Mouse (Mus musculus): Measurements from ENCODE around the gene Adgb. TPM values are rescaled to one million over a fixed set of nuclear protein-coding genes. Genes with fewer than 3 reads are reported as not detected.

The Adgb gene
- polyA plus RNA-seq, 1 experiment from 2014 or later = 0.13 TPM

DNA sequence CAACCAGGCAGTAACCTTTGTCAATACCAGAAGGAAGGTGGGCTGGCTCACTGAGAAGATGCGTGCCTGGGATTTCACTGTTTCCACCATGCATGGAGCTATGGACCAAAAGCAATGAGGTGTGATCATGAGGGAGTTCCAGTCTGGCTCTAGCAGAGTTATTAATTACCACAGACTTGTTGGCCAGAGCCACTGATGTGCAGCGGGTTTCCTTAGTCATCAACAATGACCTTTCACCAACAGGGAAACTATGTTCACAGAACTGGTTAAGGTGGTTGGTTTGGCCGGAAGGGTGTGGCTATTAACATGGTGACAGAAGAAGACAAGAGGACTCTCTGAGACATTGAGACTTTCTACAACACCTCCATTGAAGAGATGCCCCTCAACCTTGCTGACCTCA lies 128.2 kb downstream of the Adgb start:
- 85% methylated on average over 3 of the region's 3 CpGs for WGBS
- Histone ChIP-seq H3K4me3 (ENCODE audit: low read depth, low read length) (no peak overlapping the region), H3K36me3 (ENCODE audit: control insufficient read depth, insufficient read depth, low read length) (no peaks in the 10 kb centered on the region), H3K4me1 (replicated peaks; ENCODE audit: control insufficient read depth, insufficient read depth) (no peaks in the 10 kb centered on the region), H3K4me2 (replicated peaks; ENCODE audit: low read depth) (no peak overlapping the region), H3K9ac (ENCODE audit: low read length) (no peak overlapping the region), H3K27ac (replicated peaks) (no peak overlapping the region), H3K27me3 (ENCODE audit: control insufficient read depth, insufficient read depth, low read length) (no peaks in the 10 kb centered on the region), H3K9me3 (ENCODE audit: control insufficient read depth, low read length) (no peaks in the 10 kb centered on the region)
- ATAC-seq (ENCODE audit: low FRiP score, low TSS enrichment) (no peak), DNase-seq (ENCODE audit: low spot score) (no peak)
- TF ChIP-seq EP300 (optimal IDR thresholded peaks at IDR 0.05) (no peak), CTCF (IDR thresholded peaks at IDR 0.05; ENCODE audit: low read depth) (no peak)

DNA sequence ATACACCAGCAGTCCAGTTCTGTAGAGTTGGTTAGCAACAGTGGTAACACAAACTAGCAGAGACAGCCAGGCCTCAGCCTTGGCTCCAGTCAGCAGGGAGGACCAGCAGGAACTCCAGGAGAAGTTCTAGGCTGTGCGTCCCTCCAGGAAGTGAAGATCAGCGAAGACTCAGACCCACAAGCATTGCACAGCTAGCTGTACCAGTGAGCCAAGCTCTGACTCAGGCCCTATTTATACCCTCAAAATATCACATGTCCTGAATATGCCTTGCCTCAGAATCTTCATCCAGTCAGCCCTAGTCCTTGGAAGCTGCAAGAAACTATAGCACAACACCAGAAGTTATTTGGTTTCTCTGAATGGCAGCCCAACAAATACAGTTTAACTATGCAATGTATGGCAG lies 146.6 kb downstream of the Adgb start:
- H3K36me3 ChIP-seq (ENCODE audit: control insufficient read depth, insufficient read depth, low read length) = no peaks in the 10 kb centered on the region
- H3K4me3 ChIP-seq (ENCODE audit: low read depth, low read length) = no peak overlapping the region
- no peak overlapping the region for H3K27ac ChIP-seq (replicated peaks)
- H3K9ac ChIP-seq (ENCODE audit: low read length) = no peak overlapping the region
- H3K4me2 ChIP-seq (replicated peaks; ENCODE audit: low read depth) = no peak overlapping the region
- TF ChIP-seq EP300 (optimal IDR thresholded peaks at IDR 0.05) (no peak), CTCF (IDR thresholded peaks at IDR 0.05; ENCODE audit: low read depth) (no peak)
- H3K9me3 ChIP-seq (ENCODE audit: control insufficient read depth, low read length) = no peaks in the 10 kb centered on the region
- DNase-seq (ENCODE audit: low spot score) (no peak), ATAC-seq (ENCODE audit: low FRiP score, low TSS enrichment) (no peak)
- no peaks in the 10 kb centered on the region for H3K4me1 ChIP-seq (replicated peaks; ENCODE audit: control insufficient read depth, insufficient read depth)
- H3K27me3 ChIP-seq (ENCODE audit: control insufficient read depth, insufficient read depth, low read length) = no peaks in the 10 kb centered on the region
- 86% methylated on average over 2 of the region's 2 CpGs for WGBS

DNA sequence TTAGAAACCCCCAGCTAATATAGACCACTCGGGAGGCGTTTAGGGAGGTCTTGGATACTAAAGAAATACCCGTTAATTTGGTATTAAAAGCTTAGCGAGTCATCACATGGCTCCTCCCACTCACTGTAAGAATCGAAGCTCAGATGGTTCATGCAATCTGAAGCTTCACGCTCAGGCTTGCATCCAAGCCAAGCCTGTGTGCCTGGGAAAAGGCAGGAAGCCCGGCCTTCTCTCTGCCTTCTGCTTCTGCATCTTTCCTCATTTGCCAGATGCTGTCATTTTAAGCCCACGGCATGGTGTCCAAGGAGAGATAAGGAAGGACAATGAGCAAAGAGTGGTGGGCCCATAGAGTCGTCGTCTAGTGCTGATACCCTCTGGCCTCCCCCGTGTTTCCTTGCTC lies 149.2 kb downstream of the Adgb start:
- H3K27me3 ChIP-seq (ENCODE audit: control insufficient read depth, insufficient read depth, low read length) = no peaks in the 10 kb centered on the region
- TF ChIP-seq CTCF (IDR thresholded peaks at IDR 0.05; ENCODE audit: low read depth) (no peak), EP300 (optimal IDR thresholded peaks at IDR 0.05) (no peak)

DNA sequence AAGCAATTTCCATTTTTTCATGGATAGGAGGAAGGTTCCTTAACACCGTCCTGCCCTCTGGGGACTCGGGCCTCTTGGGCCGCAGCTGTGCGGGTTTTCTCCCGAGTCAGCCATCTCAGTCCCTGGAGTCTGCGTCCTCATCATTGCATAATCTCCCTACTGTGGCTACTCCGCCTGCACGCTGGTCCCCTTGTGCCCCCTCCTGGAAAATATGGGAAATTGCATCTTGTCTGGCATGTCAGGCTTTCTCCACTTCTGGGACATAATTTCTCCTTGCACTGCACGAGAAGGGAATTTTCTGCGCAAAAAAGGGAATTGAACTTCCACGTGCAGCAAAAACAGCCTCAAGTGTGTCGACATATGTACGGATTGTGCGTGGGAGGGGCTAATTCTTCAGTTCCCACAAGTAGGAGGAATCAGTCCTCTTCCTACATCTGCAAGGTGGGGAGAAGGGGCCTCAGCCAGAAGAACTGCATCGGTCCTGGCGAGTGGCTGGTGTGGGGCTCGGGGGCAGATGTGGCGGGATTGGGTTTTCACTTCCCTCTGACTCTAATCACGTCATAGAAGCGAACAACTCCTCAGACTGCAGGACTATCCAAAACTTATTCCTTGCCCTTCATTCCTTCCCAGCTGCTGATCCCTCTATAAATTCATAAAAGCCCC lies 150.9 kb downstream of the Adgb start:
- Histone ChIP-seq H3K27ac (replicated peaks) (no peak overlapping the region), H3K27me3 (ENCODE audit: control insufficient read depth, insufficient read depth, low read length) (no peaks in the 10 kb centered on the region), H3K9ac (ENCODE audit: low read length) (peak overlapping the region; percentile 27; the same call in 1 of the 2 replicates), H3K4me2 (replicated peaks; ENCODE audit: low read depth) (peak overlapping the region; percentile 0; the same call in 1 of the 2 replicates), H3K36me3 (ENCODE audit: control insufficient read depth, insufficient read depth, low read length) (no peaks in the 10 kb centered on the region), H3K4me1 (replicated peaks; ENCODE audit: control insufficient read depth, insufficient read depth) (no peaks in the 10 kb centered on the region), H3K9me3 (ENCODE audit: control insufficient read depth, low read length) (no peaks in the 10 kb centered on the region), H3K4me3 (ENCODE audit: low read depth, low read length) (no peak overlapping the region)
- TF ChIP-seq CTCF (IDR thresholded peaks at IDR 0.05; ENCODE audit: low read depth) = peak; percentile 97
- TF ChIP-seq EP300 (optimal IDR thresholded peaks at IDR 0.05) = no peak
- peak; percentile 90 for ATAC-seq (ENCODE audit: low FRiP score, low TSS enrichment)
- 10% methylated on average over 20 of the region's 20 CpGs for WGBS
- peak; percentile 46 for DNase-seq (ENCODE audit: low spot score)

More for the DNA sequence above, 149.2 kb downstream of the Adgb start:
- ATAC-seq (ENCODE audit: low FRiP score, low TSS enrichment) = no peak
- Histone ChIP-seq H3K4me3 (ENCODE audit: low read depth, low read length) (no peak overlapping the region), H3K27ac (replicated peaks) (no peak overlapping the region), H3K9ac (ENCODE audit: low read length) (no peak overlapping the region), H3K9me3 (ENCODE audit: control insufficient read depth, low read length) (no peaks in the 10 kb centered on the region), H3K4me1 (replicated peaks; ENCODE audit: control insufficient read depth, insufficient read depth) (no peaks in the 10 kb centered on the region), H3K36me3 (ENCODE audit: control insufficient read depth, insufficient read depth, low read length) (no peaks in the 10 kb centered on the region), H3K4me2 (replicated peaks; ENCODE audit: low read depth) (no peak overlapping the region)
- 67% methylated on average over 11 of the region's 11 CpGs for WGBS
- DNase-seq (ENCODE audit: low spot score) = no peak

DNA sequence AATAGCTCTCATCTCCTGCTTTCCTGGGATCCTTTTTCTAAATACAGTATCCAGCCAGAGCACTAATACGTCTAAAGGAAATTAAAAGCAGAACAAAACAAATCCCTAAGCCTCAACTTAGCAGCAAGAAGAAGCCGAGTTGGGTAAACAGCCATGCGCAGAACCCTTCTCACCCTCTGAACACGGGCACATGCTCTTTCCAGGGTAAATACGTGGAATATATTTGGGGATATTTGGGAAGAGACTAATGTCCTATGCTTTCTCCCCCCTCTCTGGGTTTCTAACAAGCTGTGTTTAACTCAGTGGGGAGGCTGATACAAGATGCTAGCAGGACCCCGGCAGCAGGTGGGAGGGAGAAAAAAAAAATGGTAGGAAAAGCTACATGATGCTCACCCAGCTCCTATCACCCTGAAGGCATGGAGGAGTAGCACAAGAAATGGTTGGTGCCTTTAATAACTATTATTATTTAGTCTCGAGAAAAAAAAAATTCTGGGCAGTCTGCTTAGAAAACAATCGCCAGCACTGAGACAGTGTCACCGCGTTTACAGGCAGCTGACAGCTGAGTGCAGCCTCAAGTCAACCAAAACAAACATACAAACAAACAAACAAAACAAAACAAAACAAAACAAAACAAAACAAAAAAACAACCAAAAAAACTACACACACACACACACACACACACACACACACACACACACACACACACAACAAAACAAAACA lies 151.6 kb downstream of the Adgb start:
- no peaks in the 10 kb centered on the region for H3K27me3 ChIP-seq (ENCODE audit: control insufficient read depth, insufficient read depth, low read length)
- TF ChIP-seq CTCF (IDR thresholded peaks at IDR 0.05; ENCODE audit: low read depth) (no peak), EP300 (optimal IDR thresholded peaks at IDR 0.05) (no peak)
- peak overlapping the region; percentile 0; the same call in 1 of the 2 replicates for H3K4me2 ChIP-seq (replicated peaks; ENCODE audit: low read depth)
- whole genome bisulfite sequencing = 54% methylated on average over 10 of the region's 10 CpGs
- ATAC-seq (ENCODE audit: low FRiP score, low TSS enrichment) = no peak
- H3K9me3 ChIP-seq (ENCODE audit: control insufficient read depth, low read length) = no peaks in the 10 kb centered on the region
- no peak for DNase-seq (ENCODE audit: low spot score)
- no peak overlapping the region for H3K4me3 ChIP-seq (ENCODE audit: low read depth, low read length)
- H3K9ac ChIP-seq (ENCODE audit: low read length) = no peak overlapping the region
- H3K36me3 ChIP-seq (ENCODE audit: control insufficient read depth, insufficient read depth, low read length) = no peaks in the 10 kb centered on the region
- no peak overlapping the region for H3K27ac ChIP-seq (replicated peaks)
- H3K4me1 ChIP-seq (replicated peaks; ENCODE audit: control insufficient read depth, insufficient read depth) = no peaks in the 10 kb centered on the region

DNA sequence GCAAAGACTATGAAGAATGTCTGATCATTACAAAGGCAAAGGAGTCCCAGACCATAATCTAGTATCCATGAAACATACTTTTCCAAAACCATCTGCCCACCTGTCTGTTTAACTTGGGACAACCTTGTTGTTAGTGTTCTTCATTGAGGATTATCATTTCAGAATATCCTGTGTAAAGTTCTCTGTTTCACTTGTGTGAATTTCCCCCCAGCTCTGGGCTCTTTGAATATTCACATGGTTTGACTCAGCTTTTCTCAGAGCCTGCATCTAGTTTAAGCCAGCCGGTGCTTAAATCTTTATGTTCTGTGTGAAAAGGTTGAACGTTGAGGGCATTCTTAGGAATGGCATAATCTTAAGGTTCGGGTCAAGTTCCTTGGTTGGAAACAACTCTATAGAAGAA lies 154.0 kb downstream of the Adgb start:
- DNase-seq (ENCODE audit: low spot score) (no peak), ATAC-seq (ENCODE audit: low FRiP score, low TSS enrichment) (no peak)
- Histone ChIP-seq H3K9me3 (ENCODE audit: control insufficient read depth, low read length) (no peaks in the 10 kb centered on the region), H3K4me3 (ENCODE audit: low read depth, low read length) (no peak overlapping the region), H3K27me3 (ENCODE audit: control insufficient read depth, insufficient read depth, low read length) (no peaks in the 10 kb centered on the region), H3K4me2 (replicated peaks; ENCODE audit: low read depth) (no peak overlapping the region), H3K27ac (replicated peaks) (no peak overlapping the region), H3K4me1 (replicated peaks; ENCODE audit: control insufficient read depth, insufficient read depth) (no peaks in the 10 kb centered on the region), H3K36me3 (ENCODE audit: control insufficient read depth, insufficient read depth, low read length) (no peaks in the 10 kb centered on the region), H3K9ac (ENCODE audit: low read length) (no peak overlapping the region)
- TF ChIP-seq CTCF (IDR thresholded peaks at IDR 0.05; ENCODE audit: low read depth) = no peak
- no peak for TF ChIP-seq EP300 (optimal IDR thresholded peaks at IDR 0.05)
- WGBS = 83% methylated on average over 3 of the region's 3 CpGs
